In the genomic region with DNA sequence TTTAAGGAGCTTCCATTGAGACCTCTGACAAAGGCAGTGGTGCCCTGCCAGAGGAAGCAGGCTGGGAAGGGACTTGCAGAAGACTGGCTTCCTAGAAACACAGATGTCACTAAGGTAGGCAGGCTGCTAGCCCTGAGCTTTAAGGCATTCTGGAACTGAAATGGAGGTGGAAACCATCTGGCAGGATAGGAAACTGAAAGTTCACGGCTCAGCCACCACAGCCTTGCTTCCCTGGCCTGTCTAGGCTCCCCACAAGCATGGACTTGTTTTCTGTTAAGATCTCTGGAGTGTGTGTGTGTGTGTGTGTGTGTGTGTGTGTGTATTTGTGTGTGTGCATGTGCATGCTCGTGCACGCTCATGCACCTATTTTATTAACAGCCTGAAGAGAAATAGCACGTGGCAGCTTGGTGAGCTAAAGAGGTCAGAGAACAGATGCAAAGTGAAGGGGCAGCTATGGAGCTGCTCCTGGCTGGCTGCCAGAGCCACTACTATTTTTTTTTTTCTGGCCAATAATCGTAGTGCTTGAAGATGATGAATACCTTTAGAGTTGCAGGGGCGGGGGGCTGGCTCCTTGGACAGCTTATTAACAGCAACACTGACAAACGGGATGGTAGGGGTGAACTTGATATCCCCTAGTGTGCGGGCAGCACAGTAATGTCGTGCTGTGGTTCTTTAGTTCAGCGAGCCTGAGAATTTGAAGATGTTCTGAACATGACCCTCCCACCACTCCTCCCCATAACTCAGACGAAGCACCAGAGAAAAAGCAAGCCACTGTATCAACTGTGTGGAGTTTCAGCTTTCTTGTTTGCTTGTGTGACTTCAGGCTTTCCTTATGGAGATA, we compare ENCODE assay signal across 8 mouse cellular contexts.
DNase-seq lines count a peak whose midpoint lies in the region; ATAC-seq and TF ChIP-seq lines count a peak whose summit lies in the region.

No protein-coding gene starts in this region.

- peaks cover 19% of the 10 kb centered on the region for H3K4me1 ChIP-seq in kidney, adult 2 months (ENCODE audit: control insufficient read depth, insufficient read depth, low read length)
- H3K4me1 ChIP-seq in stomach, postnatal 0 days (replicated peaks; ENCODE audit: control insufficient read depth, insufficient read depth): peaks cover 13% of the 10 kb centered on the region; the same call in 1 of the 2 replicates

- peak; percentile 30; the same call in 1 of the 2 replicates for ATAC-seq in stomach, postnatal 0 days (ENCODE audit: low FRiP score, low TSS enrichment)

- H3K4me3 ChIP-seq in kidney, adult 2 months (ENCODE audit: insufficient read depth, low read depth, low read length): no peak overlapping the region
- no peak overlapping the region for H3K4me3 ChIP-seq in stomach, postnatal 0 days (ENCODE audit: low read depth, low read length)

- H3K9ac ChIP-seq in stomach, postnatal 0 days (ENCODE audit: low read length): 0 out of 2 replicates have a peak overlapping the region, but pooled peaks have one; percentile 36

- H3K27ac ChIP-seq in kidney, adult 2 months (ENCODE audit: insufficient read depth, low read depth, low read length): no peak overlapping the region
- H3K27ac ChIP-seq in stomach, postnatal 0 days (replicated peaks): peak overlapping the region; percentile 71

- no peak for TF ChIP-seq CTCF in kidney, adult 2 months (conservative IDR thresholded peaks at IDR 0.05; ENCODE audit: insufficient read depth, insufficient read length, low read depth, low read length)
- TF ChIP-seq CTCF in stomach, postnatal 0 days (IDR thresholded peaks at IDR 0.05; ENCODE audit: low read depth): no peak

- H3K36me3 ChIP-seq in kidney, adult 2 months (ENCODE audit: control insufficient read depth, insufficient read depth, low read length): no peaks in the 10 kb centered on the region
- no peaks in the 10 kb centered on the region for H3K36me3 ChIP-seq in stomach, postnatal 0 days (ENCODE audit: control insufficient read depth, insufficient read depth, low read length)

- peak overlapping the region; percentile 21; the same call in 1 of the 2 replicates for H3K4me2 ChIP-seq in stomach, postnatal 0 days (replicated peaks; ENCODE audit: low read depth)

- no peaks in the 10 kb centered on the region for H3K9me3 ChIP-seq in stomach, postnatal 0 days (ENCODE audit: control insufficient read depth, low read length)

- no peak for TF ChIP-seq EP300 in stomach, postnatal 0 days (optimal IDR thresholded peaks at IDR 0.05)

- no peak for TF ChIP-seq POLR2A in kidney, adult 2 months (IDR thresholded peaks at IDR 0.05; ENCODE audit: low read depth, low read length)

- H3K27me3 ChIP-seq in kidney, adult 2 months (replicated peaks; ENCODE audit: control insufficient read depth, insufficient read depth, low read length): no peaks in the 10 kb centered on the region
- no peaks in the 10 kb centered on the region for H3K27me3 ChIP-seq in stomach, postnatal 0 days (ENCODE audit: control insufficient read depth, insufficient read depth, low read length)

- WGBS in kidney, adult 2 months: 15% methylated on average over 11 of the region's 11 CpGs
- 11% methylated on average over 11 of the region's 11 CpGs for WGBS in stomach, postnatal 0 days

- peak; percentile 3 to 11 for DNase-seq in cerebellum, adult 18-20 months
- DNase-seq in cerebellum, adult 11 months: no peak
- DNase-seq in urinary bladder, adult 18-20 months (ENCODE audit: low spot score in 2 of 2): peak; percentile 47 to 67
- DNase-seq in urinary bladder, adult 2 months (ENCODE audit: low spot score): no peak
- DNase-seq in heart, adult 8-10 months (ENCODE audit: low spot score): peak; percentile 25
- peak; percentile 50 for DNase-seq in kidney, adult 2 months
- DNase-seq in lung, postnatal 14 days: peak; percentile 7
- DNase-seq in stomach, postnatal 0 days (ENCODE audit: low spot score): peak; percentile 18

Comparison
In these comparisons a context has a peak if more than half of its experiments do, and no peak if none do; other contexts are left out.
1. DNase-seq: peak in cerebellum, adult 18-20 months (2 of 2), urinary bladder, adult 18-20 months (2 of 2), heart, adult 8-10 months (single experiment), kidney, adult 2 months (single experiment), lung, postnatal 14 days (single experiment) and stomach, postnatal 0 days (single experiment); none in cerebellum, adult 11 months (single experiment) and urinary bladder, adult 2 months (single experiment).